Mouse (Mus musculus) spleen, adult 2 months (tissue): Measurements from ENCODE around the gene Gm28036. TPM values are rescaled to one million over a fixed set of nuclear protein-coding genes. Genes with fewer than 3 reads are reported as not detected.

Experiments
- DNase-seq, 2 experiments: peaks; one replicate each; pipeline versions ENCODE4 v3.0.0 to v3.0.0-alpha.2; 2012 to 2021; ENCODE audit warnings: low spot score in 2 of 2, low read depth in 1 of 2
- H3K27ac ChIP-seq: fragments of 200-500 bp; 2 replicates; pipeline ENCODE4 v1.5.1; 2012; ENCODE audit warnings: low read length, inconsistent platforms; ENCODE audit not compliant: insufficient read depth
- H3K27me3 ChIP-seq: fragments of 200-500 bp; 2 replicates; pipeline ENCODE4 v1.6.1; 2012; ENCODE audit warnings: mild to moderate bottlenecking, moderate library complexity, low read length, inconsistent platforms; ENCODE audit not compliant: control insufficient read depth, insufficient read depth
- H3K36me3 ChIP-seq: fragments of 200-500 bp; 2 replicates; pipeline ENCODE4 v1.6.1; 2012; ENCODE audit warnings: mild to moderate bottlenecking, low read length, inconsistent platforms; ENCODE audit not compliant: control insufficient read depth, insufficient read depth
- H3K4me1 ChIP-seq: fragments of 200-500 bp; 2 replicates; pipeline ENCODE4 v1.6.1; 2011; ENCODE audit warnings: inconsistent platforms; ENCODE audit not compliant: control insufficient read depth, insufficient read depth, insufficient read length
- H3K4me3 ChIP-seq: fragments of 200-500 bp; 2 replicates; pipeline ENCODE4 v1.5.1; 2011; ENCODE audit warnings: mild to moderate bottlenecking, inconsistent platforms; ENCODE audit not compliant: insufficient read depth, insufficient read length; ENCODE audit errors: extremely low read depth
- CTCF ChIP-seq: fragments of 200-500 bp; IDR thresholded peaks from 2 replicates; pipeline ENCODE4 v1.5.1; 2011; ENCODE audit warnings: mild to moderate bottlenecking, inconsistent platforms; ENCODE audit not compliant: insufficient read depth, insufficient read length, insufficient replicate concordance; ENCODE audit errors: extremely low read depth
- POLR2A ChIP-seq: fragments of 200-500 bp; IDR thresholded peaks from 2 replicates; pipeline ENCODE4 v1.6.1; 2011; ENCODE audit warnings: low read depth, low read length, inconsistent platforms
- WGBS: fragments of 180-500 bp; shearing (Covaris S2); methylation state at CpG from one replicate; pipeline ENCODE4 v1.1.7; 2018; 5-methylcytosine and 5-hydroxymethylcytosine counted together
- polyA plus RNA-seq: library from polyadenylated mRNA; depleted of rRNA; stranded (reverse); fragments of >200 nt; gene quantifications from 2 replicates; pipeline ENCODE4 v1.2.3, GENCODE M21; 2012; rRNA removed

Gm28036 gene
- polyA plus RNA-seq, 1 experiment: 1.7 TPM

DNA sequence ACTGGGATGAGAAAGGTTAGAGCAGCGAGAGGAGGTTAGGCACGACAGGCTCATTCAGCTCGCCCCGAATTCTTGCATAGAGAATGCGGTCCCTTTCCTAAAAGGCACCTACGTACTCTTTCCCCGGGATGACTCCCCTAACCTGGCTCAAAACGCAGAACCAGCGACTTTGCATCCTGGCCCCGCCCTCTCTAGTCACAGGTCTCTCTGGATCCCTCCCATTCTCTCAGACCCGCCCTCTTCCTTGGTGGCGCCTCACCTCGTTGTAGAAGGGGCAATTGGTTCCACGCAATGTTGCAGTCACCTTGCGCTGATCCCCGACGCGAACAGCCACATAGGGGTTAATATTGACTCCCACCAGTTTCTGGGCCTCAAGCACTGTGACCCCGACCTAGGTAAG is 79.0 kb downstream of the Gm28036 start:
- H3K27ac ChIP-seq: no peak overlapping the region
- DNase-seq: no peak
- TF ChIP-seq POLR2A: no peak
- no peak for TF ChIP-seq CTCF
- H3K27me3 ChIP-seq: peaks cover 4% of the 10 kb centered on the region; the same call in 1 of the 2 replicates
- WGBS: 20% methylated on average over 19 of the region's 19 CpGs
- H3K4me3 ChIP-seq: no peak overlapping the region
- no peaks in the 10 kb centered on the region for H3K36me3 ChIP-seq
- peaks cover 6% of the 10 kb centered on the region; the same call in 1 of the 2 replicates for H3K4me1 ChIP-seq

DNA sequence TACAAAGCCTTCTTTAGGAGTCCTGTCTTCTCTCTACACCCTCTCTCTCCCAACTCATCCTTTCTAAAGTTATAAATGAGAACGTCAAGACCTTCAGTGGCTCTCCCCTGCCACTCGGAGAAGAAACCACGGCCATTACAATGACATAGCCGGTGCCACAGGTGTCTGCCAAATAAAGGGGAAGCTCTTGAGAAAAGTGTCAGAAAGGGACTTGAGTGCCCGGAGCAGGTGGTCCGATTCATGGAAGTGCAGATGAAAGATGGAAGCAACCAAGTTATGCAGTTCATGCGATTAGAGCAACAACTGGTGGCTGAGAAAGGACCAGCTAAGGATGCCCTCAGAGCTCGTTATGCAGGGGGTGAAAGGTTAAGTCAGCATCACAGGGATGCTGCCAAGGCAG is 84.0 kb downstream of the Gm28036 start:
- H3K36me3 ChIP-seq: no peaks in the 10 kb centered on the region
- H3K4me3 ChIP-seq: no peak overlapping the region
- peaks cover 4% of the 10 kb centered on the region; the same call in 1 of the 2 replicates for H3K4me1 ChIP-seq
- WGBS: 47% methylated on average over 8 of the region's 8 CpGs
- no peak for TF ChIP-seq CTCF
- TF ChIP-seq POLR2A: no peak
- H3K27ac ChIP-seq: no peak overlapping the region
- 0 out of 2 replicates have a peak, but pooled peaks cover 1% of the 10 kb centered on the region for H3K27me3 ChIP-seq
- no peak for DNase-seq

DNA sequence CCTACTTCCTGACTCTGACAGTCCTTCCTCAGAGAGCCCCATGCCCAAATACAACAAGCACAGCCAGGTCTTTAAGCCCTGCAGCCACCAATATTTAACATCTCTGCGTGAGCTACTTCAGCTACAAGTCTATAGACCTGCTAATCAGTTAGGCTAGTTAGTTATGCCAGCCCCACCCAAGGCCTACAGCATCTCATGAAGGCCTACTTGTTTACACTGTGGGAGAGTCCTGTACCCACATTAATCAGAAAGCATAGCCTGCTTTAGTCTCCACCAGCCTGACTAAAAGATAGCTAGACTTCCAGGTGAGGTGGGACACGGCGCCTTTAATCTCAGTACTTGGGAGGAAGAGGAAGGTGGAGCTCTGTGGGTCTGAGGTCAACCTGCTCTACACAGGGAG is 87.5 kb downstream of the Gm28036 start:
- DNase-seq: no peak
- no peak overlapping the region for H3K27ac ChIP-seq
- TF ChIP-seq POLR2A (no peak), CTCF (no peak)
- H3K4me1 ChIP-seq: no peaks in the 10 kb centered on the region
- no peak overlapping the region for H3K4me3 ChIP-seq
- 82% methylated on average over 3 of the region's 3 CpGs for WGBS
- H3K36me3 ChIP-seq: no peaks in the 10 kb centered on the region
- H3K27me3 ChIP-seq: no peaks in the 10 kb centered on the region

DNA sequence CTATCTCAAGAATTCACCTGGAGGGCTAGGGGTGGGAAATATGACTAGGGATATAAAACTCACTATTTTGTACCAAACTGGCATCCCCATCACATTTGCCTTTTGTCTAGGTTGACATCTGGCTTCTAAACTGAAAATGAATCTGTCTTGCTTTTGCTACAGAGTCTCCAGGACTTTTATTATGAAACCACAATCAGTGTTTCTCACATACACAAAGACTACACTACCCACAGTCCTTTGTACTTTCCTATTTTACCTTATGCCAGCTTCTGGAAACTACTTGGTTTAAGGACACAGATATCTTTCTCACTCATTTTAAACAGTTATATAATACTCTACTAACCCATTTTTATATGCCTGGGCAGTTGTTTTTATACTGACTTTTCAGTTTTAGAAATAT is 101.4 kb downstream of the Gm28036 start:
- Histone ChIP-seq H3K27ac (no peak overlapping the region), H3K4me3 (no peak overlapping the region), H3K36me3 (no peaks in the 10 kb centered on the region), H3K27me3 (no peaks in the 10 kb centered on the region), H3K4me1 (no peaks in the 10 kb centered on the region)
- TF ChIP-seq CTCF: no peak
- no peak for TF ChIP-seq POLR2A
- DNase-seq: no peak

Other genes with a start within 250 kb of the Gm28036 start
- gene Uqcc1, start 196.8 kb downstream of the Gm28036 start, polyA plus RNA-seq: 8.7 and 12.1 TPM in 2 replicates
- gene Gm15557, start 186.4 kb downstream of the Gm28036 start, polyA plus RNA-seq: not detected in 2 replicates
- not detected in 2 replicates for gene Gdf5, start 181.7 kb downstream of the Gm28036 start, polyA plus RNA-seq
- gene Cep250, start 170.6 kb downstream of the Gm28036 start, polyA plus RNA-seq: 13.8 and 16.7 TPM in 2 replicates
- gene 6430550D23Rik, start 119.1 kb downstream of the Gm28036 start, polyA plus RNA-seq: 0.84 and 0.93 TPM in 2 replicates
- gene Ergic3, start 119.0 kb downstream of the Gm28036 start, polyA plus RNA-seq: 119 and 144 TPM in 2 replicates
- gene Fer1l4, start 74.1 kb downstream of the Gm28036 start, polyA plus RNA-seq: not detected in 2 replicates
- 0.74 and 0.90 TPM in 2 replicates for gene Spag4, start 61.9 kb downstream of the Gm28036 start, polyA plus RNA-seq
- 92.0 and 124 TPM in 2 replicates for gene Cpne1, start 15.1 kb downstream of the Gm28036 start, polyA plus RNA-seq
- 22.6 and 25.3 TPM in 2 replicates for gene Rbm12, start 15.1 kb downstream of the Gm28036 start, polyA plus RNA-seq
- gene Romo1, start 16.9 kb upstream of the Gm28036 start, polyA plus RNA-seq: 129 and 151 TPM in 2 replicates
- 27.1 and 48.7 TPM in 2 replicates for gene Nfs1, start 17.1 kb upstream of the Gm28036 start, polyA plus RNA-seq
- 57.7 and 71.7 TPM in 2 replicates for gene Rbm39, start 53.1 kb upstream of the Gm28036 start, polyA plus RNA-seq
- gene Phf20, start 69.4 kb upstream of the Gm28036 start, polyA plus RNA-seq: 10.9 and 17.7 TPM in 2 replicates
- gene Cnbd2, start 185.2 kb upstream of the Gm28036 start, polyA plus RNA-seq: 2.0 and 2.2 TPM in 2 replicates
- 167 and 366 TPM in 2 replicates for gene Scand1, start 185.6 kb upstream of the Gm28036 start, polyA plus RNA-seq